Mouse (Mus musculus): ENCODE data around the gene Micu1.

GRCm38 (mm10) chr10:59667377-59667776, 34.9 kb upstream of the Micu1 start:
- TF ChIP-seq CTCF (IDR thresholded peaks at IDR 0.05; ENCODE audit: low read depth, low read length): no peak
- TF ChIP-seq POLR2A (IDR thresholded peaks at IDR 0.05; ENCODE audit: borderline replicate concordance, low read depth, low read length): no peak

All from bone marrow macrophage, adult 2 months (primary cell).